Mouse (Mus musculus) embryonic facial prominence, embryonic 15.5 days (tissue): ENCODE results near the gene Nsg2. TPM values are rescaled to one million over a fixed set of nuclear protein-coding genes. Genes with fewer than 3 reads are reported as not detected.
"Not testable (repeated sequence)": the region's sequence is repeated elsewhere in the genome, so short reads cannot be mapped to it uniquely, and the experiment has no call there.

ENCODE experiments used
- ATAC-seq: fragments of 200-750 bp; cut with Nextera tagmentation; 2 replicates; pipeline ENCODE4 v1.8.0; 2017; ENCODE audit warnings: low read depth, moderate TSS enrichment; ENCODE audit not compliant: insufficient number of reproducible peaks, low FRiP score, low TSS enrichment
- H3K27ac ChIP-seq: fragments of 300-500 bp; sonication (generic); replicated peaks from 2 replicates; pipeline ENCODE4 v1.5.1; 2015; ENCODE audit warnings: mild to moderate bottlenecking, inconsistent platforms
- H3K27me3 ChIP-seq: fragments of 300-500 bp; sonication (generic); 2 replicates; pipeline ENCODE4 v1.6.1; 2015; ENCODE audit warnings: inconsistent platforms
- H3K36me3 ChIP-seq: fragments of 300-500 bp; sonication (generic); 2 replicates; pipeline ENCODE4 v1.6.1; 2015; ENCODE audit warnings: mild to moderate bottlenecking, inconsistent platforms
- H3K4me1 ChIP-seq: fragments of 300-500 bp; sonication (generic); 2 replicates; pipeline ENCODE4 v1.6.1; 2015; ENCODE audit warnings: inconsistent platforms
- H3K4me2 ChIP-seq: fragments of 300-500 bp; sonication (generic); replicated peaks from 2 replicates; pipeline ENCODE4 v1.6.1; 2015; ENCODE audit warnings: mild to moderate bottlenecking, inconsistent platforms
- H3K4me3 ChIP-seq: fragments of 300-500 bp; sonication (generic); replicated peaks from 2 replicates; pipeline ENCODE4 v1.5.1; 2015; ENCODE audit warnings: mild to moderate bottlenecking, inconsistent platforms
- H3K9ac ChIP-seq: fragments of 300-500 bp; sonication (generic); 2 replicates; pipeline ENCODE4 v1.6.1; 2015; ENCODE audit warnings: inconsistent platforms
- H3K9me3 ChIP-seq: fragments of 300-500 bp; sonication (generic); replicated peaks from 2 replicates; pipeline ENCODE4 v1.6.1; 2016; ENCODE audit warnings: inconsistent platforms
- WGBS: fragments of 180-500 bp; shearing (Covaris S2); methylation state at CpG from one replicate; pipeline ENCODE4 v1.1.7; 2015; 5-methylcytosine and 5-hydroxymethylcytosine counted together
- polyA plus RNA-seq: library from polyadenylated mRNA; unstranded; fragments of >200 nt; fragmentation: Nextera tagmentation; extraction: Ambion mirVana; gene quantifications from 2 replicates; pipeline ENCODE4 v1.2.1, GENCODE M21; 2015

Gene Nsg2
- polyA plus RNA-seq: 4.6 and 7.7 TPM in 2 replicates

GRCm38 (mm10) chr11:32000281-32000680, at the start of gene Nsg2:
TSS of gene Nsg2 (plus strand) at chr11:32000463.
- H3K36me3 ChIP-seq: no peaks in the 10 kb centered on the region
- WGBS: 0% methylated on average over 16 of the region's 16 CpGs
- no peak within 1 kb of the TSS for H3K9ac ChIP-seq
- H3K4me2 ChIP-seq: peak within 1 kb of the TSS; percentile 49
- H3K4me3 ChIP-seq: peak within 1 kb of the TSS; percentile 26
- no peaks in the 10 kb centered on the region for H3K9me3 ChIP-seq
- peak; percentile 81 for ATAC-seq
- H3K27me3 ChIP-seq: no peaks in the 10 kb centered on the region
- peaks cover 17% of the 10 kb centered on the region for H3K4me1 ChIP-seq
- no peak within 1 kb of the TSS for H3K27ac ChIP-seq

DNA sequence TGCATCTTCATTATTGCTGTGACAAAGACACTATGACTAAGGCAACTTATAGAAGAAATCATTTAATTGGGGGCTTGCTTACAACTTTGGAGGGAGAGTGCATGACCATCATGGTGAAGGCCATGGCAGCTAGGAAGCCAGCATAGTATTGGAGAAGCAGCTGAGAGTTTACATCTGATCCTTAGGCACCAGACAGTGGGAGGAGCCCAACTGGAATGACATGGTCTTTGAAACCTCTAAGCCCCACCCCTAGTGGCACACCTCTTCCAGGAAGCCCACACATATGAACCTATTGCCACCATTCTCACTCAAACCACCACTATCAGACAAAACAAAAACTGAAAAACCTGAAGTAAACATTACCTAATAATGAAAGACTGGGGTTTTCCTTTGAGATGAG, 40.2 kb upstream of the Nsg2 start:
- Histone ChIP-seq H3K9me3 (no peaks in the 10 kb centered on the region), H3K9ac (no peak overlapping the region), H3K36me3 (no peaks in the 10 kb centered on the region), H3K4me3 (no peak overlapping the region), H3K27me3 (no peaks in the 10 kb centered on the region), H3K27ac (no peak overlapping the region), H3K4me1 (no peaks in the 10 kb centered on the region), H3K4me2 (no peak overlapping the region)
- ATAC-seq: no peak

DNA sequence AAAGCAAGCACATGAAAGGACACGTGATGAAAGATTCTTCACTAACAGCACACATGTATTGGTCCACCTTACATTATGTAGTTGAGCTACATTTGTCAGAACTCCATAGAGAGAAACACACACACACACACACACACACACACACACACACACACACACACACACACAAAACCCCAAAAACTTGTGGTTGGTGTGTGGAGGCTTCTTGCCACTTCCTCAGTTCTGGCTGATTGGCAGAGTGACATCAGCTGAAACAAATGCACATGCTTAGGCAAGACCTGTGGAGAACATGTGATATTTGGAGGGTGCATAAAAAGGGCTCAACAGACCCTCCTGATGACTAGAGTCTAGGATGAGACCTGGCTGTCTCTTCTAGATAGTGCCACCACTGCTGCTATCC, 36.3 kb upstream of the Nsg2 start:
- no peak overlapping the region for H3K9ac ChIP-seq
- H3K27ac ChIP-seq: no peak overlapping the region
- 91% methylated on average over 1 of the region's 1 CpGs for WGBS
- peaks cover 4% of the 10 kb centered on the region; the same call in 1 of the 2 replicates for H3K4me1 ChIP-seq
- H3K36me3 ChIP-seq: no peaks in the 10 kb centered on the region
- no peak overlapping the region for H3K4me2 ChIP-seq
- H3K9me3 ChIP-seq: no peaks in the 10 kb centered on the region
- ATAC-seq: no peak
- no peaks in the 10 kb centered on the region for H3K27me3 ChIP-seq
- no peak overlapping the region for H3K4me3 ChIP-seq

GRCm38 (mm10) chr11:31965256-31966134, 34.8 kb upstream of the Nsg2 start, which contains the start of gene 4930524B15Rik:
TSS of gene 4930524B15Rik (plus strand) at chr11:31965592.
- no peaks in the 10 kb centered on the region for H3K27me3 ChIP-seq
- 46% methylated on average over 49 of the region's 49 CpGs for WGBS
- no peak for ATAC-seq
- H3K36me3 ChIP-seq: no peaks in the 10 kb centered on the region
- H3K27ac ChIP-seq: no peak within 1 kb of the TSS
- H3K9ac ChIP-seq: no peak within 1 kb of the TSS
- H3K4me3 ChIP-seq: peak within 1 kb of the TSS; percentile 29
- H3K4me1 ChIP-seq: peaks cover 4% of the 10 kb centered on the region; the same call in 1 of the 2 replicates
- H3K9me3 ChIP-seq: no peaks in the 10 kb centered on the region
- H3K4me2 ChIP-seq: peak within 1 kb of the TSS; percentile 49

DNA sequence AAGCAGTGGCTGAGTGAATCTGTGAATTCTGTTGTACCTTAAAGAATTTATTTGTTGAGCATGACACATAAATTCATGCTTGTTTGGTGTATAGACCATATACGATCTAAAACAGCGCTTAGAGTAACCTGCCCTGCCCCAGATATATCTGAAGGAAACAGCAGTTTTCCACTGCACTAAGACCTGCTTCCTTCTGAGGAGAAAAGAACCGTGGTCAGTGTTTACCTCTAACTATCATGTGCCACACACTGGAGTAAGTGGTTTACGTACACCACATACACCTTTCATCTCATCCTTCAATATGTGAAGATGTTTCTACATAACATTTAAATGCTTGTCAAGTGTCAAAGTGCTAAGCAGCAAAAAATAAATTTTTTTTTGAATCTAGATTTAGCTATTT, 26.1 kb upstream of the Nsg2 start:
- no peak overlapping the region for H3K4me2 ChIP-seq
- no peaks in the 10 kb centered on the region for H3K27me3 ChIP-seq
- no peak for ATAC-seq
- no peaks in the 10 kb centered on the region for H3K4me1 ChIP-seq
- no peak overlapping the region for H3K27ac ChIP-seq
- WGBS: 76% methylated on average over 4 of the region's 4 CpGs
- H3K36me3 ChIP-seq: no peaks in the 10 kb centered on the region
- no peaks in the 10 kb centered on the region for H3K9me3 ChIP-seq
- no peak overlapping the region for H3K4me3 ChIP-seq
- H3K9ac ChIP-seq: no peak overlapping the region

DNA sequence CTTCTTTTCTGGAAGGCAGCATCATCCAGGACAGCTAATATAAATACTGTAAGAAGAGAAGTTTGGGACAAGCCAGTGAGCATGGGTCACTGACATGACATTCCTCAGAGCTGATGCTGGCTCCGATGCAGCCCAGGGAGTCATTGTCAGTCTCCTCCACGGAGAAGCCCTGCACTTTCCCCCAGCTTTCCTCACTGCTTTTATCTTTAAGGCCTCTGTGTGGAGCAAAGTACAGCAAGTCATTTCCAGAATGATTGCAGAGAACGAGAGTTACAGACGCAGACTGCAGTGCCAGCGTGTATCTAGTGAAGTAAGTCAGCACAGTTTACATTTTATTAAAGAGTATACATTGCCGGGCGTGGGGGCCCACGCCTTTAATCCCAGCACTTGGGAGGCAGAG, 25.4 kb upstream of the Nsg2 start:
- H3K4me1 ChIP-seq: no peaks in the 10 kb centered on the region
- H3K27me3 ChIP-seq: no peaks in the 10 kb centered on the region
- H3K36me3 ChIP-seq: no peaks in the 10 kb centered on the region
- ATAC-seq: no peak
- H3K4me2 ChIP-seq: no peak overlapping the region
- no peak overlapping the region for H3K9ac ChIP-seq
- H3K27ac ChIP-seq: no peak overlapping the region
- H3K9me3 ChIP-seq: no peaks in the 10 kb centered on the region
- WGBS: 58% methylated on average over 8 of the region's 8 CpGs
- no peak overlapping the region for H3K4me3 ChIP-seq

DNA sequence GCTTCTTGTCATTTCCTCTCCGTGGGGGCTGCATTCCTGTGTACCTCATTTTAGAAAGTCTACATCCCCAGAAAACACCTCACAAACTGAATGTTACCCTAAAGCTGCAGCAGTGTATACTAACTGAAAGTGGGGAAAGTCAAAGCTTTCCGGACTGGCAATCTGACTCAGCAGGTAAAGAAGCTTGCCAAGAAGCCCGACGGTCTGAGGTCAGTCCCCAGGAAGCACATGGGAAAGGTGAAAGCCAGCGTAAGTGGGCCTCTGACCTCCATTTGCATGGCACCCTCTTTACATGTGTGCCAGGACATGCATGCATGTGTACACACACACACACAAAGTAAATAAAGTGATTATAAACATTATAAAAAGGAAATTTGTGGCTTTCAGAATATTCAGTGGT, 24.6 kb upstream of the Nsg2 start:
- Histone ChIP-seq H3K9me3 (no peaks in the 10 kb centered on the region), H3K27me3 (no peaks in the 10 kb centered on the region), H3K4me3 (no peak overlapping the region), H3K4me1 (no peaks in the 10 kb centered on the region), H3K9ac (no peak overlapping the region), H3K36me3 (no peaks in the 10 kb centered on the region), H3K4me2 (no peak overlapping the region), H3K27ac (no peak overlapping the region)
- WGBS: 80% methylated on average over 5 of the region's 5 CpGs
- ATAC-seq: no peak

DNA sequence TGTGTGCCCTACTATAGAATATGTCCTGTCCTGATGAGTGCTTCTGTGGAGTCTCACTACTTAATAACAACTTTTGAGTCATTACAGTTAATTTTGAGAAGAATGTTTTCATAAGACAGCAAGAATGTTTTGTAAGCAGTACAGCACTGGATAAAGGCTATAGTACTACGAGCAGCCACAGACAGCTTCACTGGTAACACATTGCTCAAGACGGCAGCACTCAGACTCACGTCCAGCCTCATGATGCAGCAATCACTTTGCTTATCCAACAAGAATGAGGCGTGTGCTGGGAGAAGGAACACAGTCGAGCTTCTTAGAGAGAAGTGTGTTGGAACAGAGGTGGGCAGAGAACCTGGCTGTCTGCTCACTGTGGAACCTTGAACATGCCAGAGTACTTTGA, 24.1 kb upstream of the Nsg2 start:
- no peak overlapping the region for H3K9ac ChIP-seq
- H3K4me1 ChIP-seq: no peaks in the 10 kb centered on the region
- H3K27me3 ChIP-seq: no peaks in the 10 kb centered on the region
- no peak for ATAC-seq
- H3K4me3 ChIP-seq: no peak overlapping the region
- H3K4me2 ChIP-seq: no peak overlapping the region
- H3K27ac ChIP-seq: no peak overlapping the region
- 68% methylated on average over 5 of the region's 5 CpGs for WGBS
- no peaks in the 10 kb centered on the region for H3K36me3 ChIP-seq
- no peaks in the 10 kb centered on the region for H3K9me3 ChIP-seq

DNA sequence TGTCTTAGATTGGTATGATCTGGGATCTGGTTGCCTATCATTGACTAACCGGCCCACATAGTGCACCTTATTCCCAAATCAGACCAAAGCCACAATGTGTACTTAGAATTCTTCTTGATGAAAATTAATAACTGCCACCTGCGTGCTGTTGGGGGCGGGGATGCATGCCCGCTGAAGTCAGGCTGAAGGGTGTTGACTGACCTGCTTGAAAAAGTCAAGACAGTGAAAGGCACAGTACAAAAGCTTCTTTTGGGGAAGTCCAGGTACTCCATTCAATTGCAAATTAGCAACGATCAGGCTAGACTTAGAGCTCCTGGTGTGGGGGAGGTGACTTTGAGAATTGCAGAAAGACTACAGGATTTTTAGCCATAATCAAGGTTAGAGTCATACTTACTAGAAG, 20.2 kb upstream of the Nsg2 start:
- not testable (repeated sequence) for H3K4me3 ChIP-seq, H3K27ac ChIP-seq, H3K9me3 ChIP-seq, H3K4me2 ChIP-seq, ATAC-seq, H3K9ac ChIP-seq, H3K4me1 ChIP-seq, H3K27me3 ChIP-seq, H3K36me3 ChIP-seq
- WGBS: 89% methylated on average over 5 of the region's 5 CpGs

DNA sequence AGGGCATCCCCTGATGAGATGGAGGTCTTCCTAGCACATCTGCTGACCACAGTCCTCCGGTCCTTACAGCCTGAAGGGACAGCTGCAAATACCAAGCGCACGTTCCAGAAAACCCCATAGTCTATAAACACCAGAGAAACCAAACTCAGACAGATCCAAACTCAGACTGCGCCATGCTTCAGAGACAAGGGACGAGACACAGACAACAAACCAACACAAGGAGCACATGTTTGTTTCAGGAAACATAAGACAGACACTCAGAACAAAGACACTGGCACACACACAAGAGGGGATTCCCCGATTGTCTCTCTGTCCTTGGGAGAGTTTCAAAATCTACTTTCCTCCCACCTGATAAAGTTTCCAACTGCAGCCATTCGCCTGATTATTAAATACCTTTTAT, 18.4 kb upstream of the Nsg2 start:
- no peaks in the 10 kb centered on the region for H3K27me3 ChIP-seq
- H3K9ac ChIP-seq: no peak overlapping the region
- no peak for ATAC-seq
- WGBS: 83% methylated on average over 7 of the region's 7 CpGs
- no peaks in the 10 kb centered on the region for H3K9me3 ChIP-seq
- no peak overlapping the region for H3K4me3 ChIP-seq
- no peak overlapping the region for H3K4me2 ChIP-seq
- no peaks in the 10 kb centered on the region for H3K4me1 ChIP-seq
- no peaks in the 10 kb centered on the region for H3K36me3 ChIP-seq
- H3K27ac ChIP-seq: no peak overlapping the region

DNA sequence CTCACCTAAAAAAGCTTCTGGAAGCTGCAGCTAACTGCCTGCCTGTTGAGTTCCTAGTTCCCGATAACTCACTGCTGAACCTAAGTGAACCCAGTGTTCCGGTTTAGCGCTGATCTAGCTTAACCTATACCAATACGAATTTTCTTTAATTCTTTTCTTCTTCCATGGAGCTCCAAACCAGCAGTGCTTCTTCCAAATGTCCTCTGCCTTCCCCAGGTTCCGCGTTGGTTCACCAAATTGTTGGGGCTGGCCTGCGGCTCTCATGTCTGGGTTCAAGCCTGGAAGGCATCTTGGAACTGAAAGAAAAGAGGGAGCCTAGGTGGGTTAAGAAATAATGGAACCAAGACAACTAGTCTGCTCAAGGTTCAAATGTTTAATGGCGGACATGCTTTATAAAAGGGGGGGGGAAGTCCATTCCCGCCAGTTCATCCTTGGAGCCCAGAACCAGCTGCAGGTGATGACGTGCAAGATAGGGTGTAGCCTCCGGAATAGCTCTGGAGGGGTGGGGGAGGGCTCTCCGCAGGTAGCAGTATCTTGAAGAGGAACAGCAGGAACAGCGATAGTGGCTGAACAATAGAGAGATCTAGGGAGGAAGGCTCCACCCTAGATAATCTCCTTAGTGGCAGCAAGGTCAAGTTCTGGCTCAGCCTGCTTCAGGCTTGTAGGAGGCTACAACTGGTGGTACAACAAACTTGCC, 17.9 kb upstream of the Nsg2 start:
- WGBS: 82% methylated on average over 13 of the region's 13 CpGs
- not testable (repeated sequence) for H3K9me3 ChIP-seq, H3K27ac ChIP-seq, H3K4me1 ChIP-seq, H3K9ac ChIP-seq, H3K4me2 ChIP-seq, ATAC-seq, H3K4me3 ChIP-seq, H3K36me3 ChIP-seq, H3K27me3 ChIP-seq
